Mouse (Mus musculus) thymus, adult 2 months (tissue): Measurements from ENCODE around the gene Ahcyl2.

Source experiments
- CTCF ChIP-seq: fragments of 200-500 bp; IDR thresholded peaks from 2 replicates; pipeline ENCODE4 v1.5.1; 2012; ENCODE audit warnings: mild to moderate bottlenecking, control low read depth, low read length, moderate library complexity, borderline replicate concordance; ENCODE audit not compliant: control insufficient read depth, poor library complexity, insufficient read depth; ENCODE audit errors: extremely low read depth
- POLR2A ChIP-seq: fragments of 200-500 bp; IDR thresholded peaks from 2 replicates; pipeline ENCODE4 v1.6.1; 2012; ENCODE audit warnings: mild to moderate bottlenecking, low read length, control low read depth, moderate library complexity; ENCODE audit not compliant: control insufficient read depth, poor library complexity, insufficient read depth; ENCODE audit errors: extremely low read depth

- no peak for TF ChIP-seq POLR2A
- TF ChIP-seq CTCF = no peak
Observed at GRCm38 (mm10) chr6:29785759-29786158, 17.9 kb downstream of the Ahcyl2 start.
